Mouse (Mus musculus): Measurements from ENCODE around the gene Fbxo39. TPM values are rescaled to one million over a fixed set of nuclear protein-coding genes. Genes with fewer than 3 reads are reported as not detected.

Gene Fbxo39
- polyA plus RNA-seq, 1 experiment from 2014 or later = not detected

DNA sequence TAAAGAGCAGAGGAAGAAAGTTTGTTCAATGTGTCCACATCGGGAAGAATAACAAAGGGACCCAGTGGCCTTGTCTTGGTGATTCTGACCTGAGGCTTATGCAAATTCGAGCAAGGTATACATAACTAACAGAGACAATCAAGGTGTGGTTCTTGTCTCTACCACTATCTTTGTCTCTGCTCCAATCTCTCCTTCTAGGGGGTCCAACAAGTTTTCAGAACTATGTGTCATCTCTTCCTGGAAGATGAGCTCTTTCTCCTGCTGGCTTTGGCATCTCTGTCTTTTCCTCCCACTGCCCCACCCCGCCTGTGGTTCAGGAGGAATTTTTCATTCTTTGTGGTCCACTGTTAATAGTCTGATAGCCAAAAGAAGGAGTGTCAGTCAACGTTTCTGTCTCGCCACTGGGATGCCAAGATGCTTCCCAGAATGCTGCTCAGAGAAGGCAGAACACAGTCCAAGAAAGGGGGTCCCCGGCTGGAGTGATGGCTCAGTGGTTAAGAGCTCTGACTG lies 28.2 kb upstream of the Fbxo39 start:
- Histone ChIP-seq H3K4me2 (no peak overlapping the region), H3K4me3 (no peak overlapping the region), H3K9me3 (replicated peaks) (no peaks in the 10 kb centered on the region), H3K27me3 (no peaks in the 10 kb centered on the region), H3K27ac (no peak overlapping the region), H3K36me3 (ENCODE audit: poor library complexity, severe bottlenecking) (no peaks in the 10 kb centered on the region), H3K9ac (no peak overlapping the region), H3K4me1 (peaks cover 7% of the 10 kb centered on the region)
- 80% methylated on average over 6 of the region's 6 CpGs for WGBS
- ATAC-seq = no peak

- Histone ChIP-seq H3K4me3 (no peak overlapping the region), H3K4me2 (no peak overlapping the region), H3K27ac (no peak overlapping the region), H3K4me1 (peaks cover 5% of the 10 kb centered on the region), H3K36me3 (ENCODE audit: poor library complexity, severe bottlenecking) (no peaks in the 10 kb centered on the region), H3K9me3 (replicated peaks) (no peaks in the 10 kb centered on the region), H3K27me3 (no peaks in the 10 kb centered on the region), H3K9ac (no peak overlapping the region)
- 78% methylated on average over 3 of the region's 3 CpGs for WGBS
- no peak for ATAC-seq
Measured at GRCm38 (mm10) chr11:72286651-72287050, 27.6 kb upstream of the Fbxo39 start.

GRCm38 (mm10) chr11:72287126-72287525 lies 27.1 kb upstream of the Fbxo39 start:
- no peaks in the 10 kb centered on the region for H3K36me3 ChIP-seq (ENCODE audit: poor library complexity, severe bottlenecking)
- H3K9me3 ChIP-seq (replicated peaks) = no peaks in the 10 kb centered on the region
- ATAC-seq = no peak
- no peaks in the 10 kb centered on the region for H3K27me3 ChIP-seq
- no peak overlapping the region for H3K4me2 ChIP-seq
- WGBS = 91% methylated on average over 2 of the region's 2 CpGs
- no peak overlapping the region for H3K4me3 ChIP-seq
- H3K27ac ChIP-seq = no peak overlapping the region
- no peak overlapping the region for H3K9ac ChIP-seq
- peaks cover under 1% of the 10 kb centered on the region for H3K4me1 ChIP-seq

GRCm38 (mm10) chr11:72287543-72287942 lies 26.7 kb upstream of the Fbxo39 start:
- H3K27ac ChIP-seq = no peak overlapping the region
- H3K36me3 ChIP-seq (ENCODE audit: poor library complexity, severe bottlenecking) = no peaks in the 10 kb centered on the region
- no peaks in the 10 kb centered on the region for H3K27me3 ChIP-seq
- ATAC-seq = no peak
- no peak overlapping the region for H3K4me2 ChIP-seq
- no peak overlapping the region for H3K4me3 ChIP-seq
- H3K9ac ChIP-seq = no peak overlapping the region
- 87% methylated on average over 3 of the region's 3 CpGs for WGBS
- no peaks in the 10 kb centered on the region for H3K9me3 ChIP-seq (replicated peaks)
- no peaks in the 10 kb centered on the region for H3K4me1 ChIP-seq

- no peak for ATAC-seq
- Histone ChIP-seq H3K9ac (no peak overlapping the region), H3K9me3 (replicated peaks) (no peaks in the 10 kb centered on the region), H3K4me1 (no peaks in the 10 kb centered on the region), H3K4me3 (no peak overlapping the region), H3K27ac (no peak overlapping the region), H3K27me3 (no peaks in the 10 kb centered on the region), H3K36me3 (ENCODE audit: poor library complexity, severe bottlenecking) (no peaks in the 10 kb centered on the region), H3K4me2 (no peak overlapping the region)
- 83% methylated on average over 2 of the region's 2 CpGs for WGBS
Measured at GRCm38 (mm10) chr11:72293116-72293515, 21.1 kb upstream of the Fbxo39 start.

DNA sequence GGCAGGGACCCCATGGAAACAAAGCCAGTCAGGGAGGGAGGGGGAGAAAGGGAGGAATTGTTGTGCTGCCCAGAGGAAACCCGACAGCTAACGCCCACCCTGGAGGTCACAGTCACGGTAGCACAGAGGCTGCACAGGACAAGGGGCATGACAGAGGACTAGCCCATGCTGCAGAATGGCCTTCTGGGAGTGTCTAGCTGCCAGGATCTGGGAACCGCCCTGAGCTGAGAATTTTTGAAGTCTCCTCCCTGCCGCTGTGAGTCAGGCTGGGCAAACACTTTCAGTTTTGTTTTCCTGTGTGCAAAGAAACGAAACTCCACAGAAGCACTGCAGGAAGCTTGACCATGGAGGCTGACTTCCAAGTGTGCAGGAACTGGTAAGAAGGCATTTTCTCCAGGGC lies 12.9 kb upstream of the Fbxo39 start, which contains the start of gene Xaf1:
Gene Xaf1 (plus strand): TSS at position 296 of the 400 bp plus-strand sequence.
- H3K4me3 ChIP-seq = no peak within 1 kb of the TSS
- H3K9ac ChIP-seq = no peak within 1 kb of the TSS
- no peaks in the 10 kb centered on the region for H3K4me1 ChIP-seq
- no peaks in the 10 kb centered on the region for H3K27me3 ChIP-seq
- WGBS = 43% methylated on average over 6 of the region's 6 CpGs
- no peaks in the 10 kb centered on the region for H3K36me3 ChIP-seq (ENCODE audit: poor library complexity, severe bottlenecking)
- H3K27ac ChIP-seq = no peak within 1 kb of the TSS
- H3K4me2 ChIP-seq = no peak within 1 kb of the TSS
- ATAC-seq = no peak
- no peaks in the 10 kb centered on the region for H3K9me3 ChIP-seq (replicated peaks)

DNA sequence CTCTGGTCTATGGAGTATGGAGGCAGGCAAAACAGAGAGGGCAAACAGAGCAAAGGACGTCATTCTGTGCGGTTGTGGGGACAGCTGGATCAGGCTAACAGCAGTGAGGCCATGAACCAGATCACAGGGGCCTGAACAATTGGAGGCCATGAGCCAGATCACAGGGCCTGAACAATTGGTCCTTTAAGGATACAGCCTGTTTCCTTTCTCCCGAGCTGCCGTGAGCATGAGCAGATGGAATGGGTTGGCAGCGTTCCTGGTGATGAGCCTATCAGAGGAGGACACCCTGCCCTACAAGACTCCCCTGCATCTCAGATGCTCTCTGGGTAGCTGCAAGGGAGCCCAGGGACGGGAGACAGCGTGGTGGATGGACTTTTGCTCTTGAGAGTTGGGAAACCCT lies 12.0 kb upstream of the Fbxo39 start:
- H3K9ac ChIP-seq = no peak overlapping the region
- no peak for ATAC-seq
- 75% methylated on average over 7 of the region's 7 CpGs for WGBS
- no peaks in the 10 kb centered on the region for H3K9me3 ChIP-seq (replicated peaks)
- H3K4me1 ChIP-seq = no peaks in the 10 kb centered on the region
- no peak overlapping the region for H3K4me2 ChIP-seq
- H3K27me3 ChIP-seq = no peaks in the 10 kb centered on the region
- H3K36me3 ChIP-seq (ENCODE audit: poor library complexity, severe bottlenecking) = no peaks in the 10 kb centered on the region
- H3K27ac ChIP-seq = no peak overlapping the region
- H3K4me3 ChIP-seq = no peak overlapping the region

DNA sequence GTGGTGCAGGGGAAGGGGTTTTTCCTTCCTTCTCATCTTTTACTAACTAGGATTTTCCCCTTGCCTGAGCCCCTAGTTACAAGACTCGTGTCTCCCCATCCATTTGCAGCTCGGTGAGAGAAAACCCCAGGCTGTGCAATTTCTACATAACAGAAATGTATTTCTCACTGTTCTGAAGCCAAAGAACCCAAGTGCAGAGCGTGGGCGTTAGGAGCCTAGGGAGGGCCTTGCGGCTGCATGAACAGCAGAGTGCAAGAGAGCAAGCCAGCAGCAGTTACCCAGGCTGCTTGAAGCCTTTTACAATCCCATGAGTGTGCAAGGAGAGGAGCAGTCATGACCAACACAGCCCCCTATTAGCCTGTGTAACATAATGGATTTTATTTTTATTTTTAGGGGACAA lies 6.8 kb upstream of the Fbxo39 start:
- H3K27me3 ChIP-seq = 0 out of 2 replicates have a peak, but pooled peaks cover 4% of the 10 kb centered on the region
- 88% methylated on average over 5 of the region's 5 CpGs for WGBS
- H3K4me1 ChIP-seq = no peaks in the 10 kb centered on the region
- H3K36me3 ChIP-seq (ENCODE audit: poor library complexity, severe bottlenecking) = no peaks in the 10 kb centered on the region
- H3K9me3 ChIP-seq (replicated peaks) = no peaks in the 10 kb centered on the region
- H3K9ac ChIP-seq = no peak overlapping the region
- no peak overlapping the region for H3K27ac ChIP-seq
- ATAC-seq = no peak
- H3K4me2 ChIP-seq = no peak overlapping the region
- H3K4me3 ChIP-seq = no peak overlapping the region

- Histone ChIP-seq H3K9me3 (replicated peaks) (no peaks in the 10 kb centered on the region), H3K9ac (no peak overlapping the region), H3K27me3 (peaks cover 12% of the 10 kb centered on the region), H3K36me3 (ENCODE audit: poor library complexity, severe bottlenecking) (no peaks in the 10 kb centered on the region), H3K27ac (no peak overlapping the region), H3K4me3 (no peak overlapping the region), H3K4me2 (no peak overlapping the region), H3K4me1 (no peaks in the 10 kb centered on the region)
- 77% methylated on average over 2 of the region's 2 CpGs for WGBS
- ATAC-seq = no peak
Measured at GRCm38 (mm10) chr11:72308982-72309381, 5.3 kb upstream of the Fbxo39 start.

GRCm38 (mm10) chr11:72310491-72310890 lies 3.8 kb upstream of the Fbxo39 start:
- Histone ChIP-seq H3K9ac (no peak overlapping the region), H3K4me3 (no peak overlapping the region), H3K9me3 (replicated peaks) (no peaks in the 10 kb centered on the region), H3K4me2 (no peak overlapping the region), H3K27me3 (peaks cover 27% of the 10 kb centered on the region), H3K27ac (no peak overlapping the region), H3K36me3 (ENCODE audit: poor library complexity, severe bottlenecking) (no peaks in the 10 kb centered on the region), H3K4me1 (0 out of 2 replicates have a peak, but pooled peaks cover 5% of the 10 kb centered on the region)
- 90% methylated on average over 4 of the region's 4 CpGs for WGBS
- ATAC-seq = no peak

DNA sequence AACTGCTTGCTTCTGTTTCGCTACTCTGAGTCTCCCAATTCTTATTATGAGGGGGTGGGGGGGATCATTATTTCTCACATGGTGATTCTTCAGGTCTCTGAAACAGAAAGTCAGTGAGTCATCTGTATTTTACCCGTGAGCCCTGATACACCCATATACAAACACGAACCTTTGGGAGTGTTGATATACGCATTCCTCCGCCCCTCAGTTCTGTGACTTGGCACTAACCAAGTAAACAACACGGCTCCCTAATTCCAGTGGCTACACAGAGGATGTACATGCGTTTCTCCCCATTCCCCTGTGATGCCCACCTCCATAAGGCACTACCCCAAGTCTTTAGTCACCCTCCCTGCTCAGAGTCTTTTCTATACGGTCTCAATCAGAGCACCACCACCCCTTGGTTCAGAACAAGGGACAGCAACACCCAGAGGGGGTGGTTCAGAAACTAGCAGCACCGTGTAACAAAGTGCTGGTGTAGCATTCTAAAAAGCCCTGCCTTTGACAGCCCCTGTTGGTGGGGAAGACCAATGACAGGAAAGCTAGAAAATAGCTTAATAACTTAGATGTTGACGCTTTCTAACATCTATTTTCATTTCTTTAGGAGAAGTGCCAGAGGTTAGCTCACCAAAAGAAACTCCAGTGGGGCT lies 2.8 kb upstream of the Fbxo39 start:
- 86% methylated on average over 10 of the region's 10 CpGs for WGBS
- Histone ChIP-seq H3K4me2 (no peak overlapping the region), H3K4me1 (0 out of 2 replicates have a peak, but pooled peaks cover 5% of the 10 kb centered on the region), H3K27ac (no peak overlapping the region), H3K9ac (no peak overlapping the region), H3K36me3 (ENCODE audit: poor library complexity, severe bottlenecking) (no peaks in the 10 kb centered on the region), H3K4me3 (no peak overlapping the region), H3K9me3 (replicated peaks) (no peaks in the 10 kb centered on the region), H3K27me3 (peaks cover 30% of the 10 kb centered on the region)
- no peak for ATAC-seq

- no peak for ATAC-seq
- H3K27me3 ChIP-seq = peaks cover 26% of the 10 kb centered on the region
- no peak overlapping the region for H3K27ac ChIP-seq
- H3K9me3 ChIP-seq (replicated peaks) = no peaks in the 10 kb centered on the region
- no peak overlapping the region for H3K4me2 ChIP-seq
- 85% methylated on average over 5 of the region's 5 CpGs for WGBS
- H3K9ac ChIP-seq = no peak overlapping the region
- H3K4me1 ChIP-seq = 0 out of 2 replicates have a peak, but pooled peaks cover 5% of the 10 kb centered on the region
- H3K36me3 ChIP-seq (ENCODE audit: poor library complexity, severe bottlenecking) = no peaks in the 10 kb centered on the region
- no peak overlapping the region for H3K4me3 ChIP-seq
Measured at GRCm38 (mm10) chr11:72318026-72318425, 3.8 kb downstream of the Fbxo39 start.

- Histone ChIP-seq H3K4me1 (no peaks in the 10 kb centered on the region), H3K36me3 (ENCODE audit: poor library complexity, severe bottlenecking) (no peaks in the 10 kb centered on the region), H3K27ac (no peak overlapping the region), H3K4me2 (no peak overlapping the region), H3K9ac (no peak overlapping the region), H3K4me3 (no peak overlapping the region), H3K9me3 (replicated peaks) (no peaks in the 10 kb centered on the region), H3K27me3 (no peaks in the 10 kb centered on the region)
- ATAC-seq = no peak
- WGBS = 79% methylated on average over 3 of the region's 3 CpGs
Measured at GRCm38 (mm10) chr11:72324431-72324830, 10.2 kb downstream of the Fbxo39 start.
